Mouse (Mus musculus): ENCODE results near the gene Taf1b.
"Not testable (repeated sequence)": the region's sequence is repeated elsewhere in the genome, so short reads cannot be mapped to it uniquely, and the experiment has no call there.

Gene Taf1b

GRCm38 (mm10) chr12:24498150-24498840, at the start of gene Taf1b:
Gene Taf1b (plus strand): TSS chr12:24498359.
- peak; percentile 82 to 88 for DNase-seq (ENCODE audit: low spot score in 2 of 2)

DNA sequence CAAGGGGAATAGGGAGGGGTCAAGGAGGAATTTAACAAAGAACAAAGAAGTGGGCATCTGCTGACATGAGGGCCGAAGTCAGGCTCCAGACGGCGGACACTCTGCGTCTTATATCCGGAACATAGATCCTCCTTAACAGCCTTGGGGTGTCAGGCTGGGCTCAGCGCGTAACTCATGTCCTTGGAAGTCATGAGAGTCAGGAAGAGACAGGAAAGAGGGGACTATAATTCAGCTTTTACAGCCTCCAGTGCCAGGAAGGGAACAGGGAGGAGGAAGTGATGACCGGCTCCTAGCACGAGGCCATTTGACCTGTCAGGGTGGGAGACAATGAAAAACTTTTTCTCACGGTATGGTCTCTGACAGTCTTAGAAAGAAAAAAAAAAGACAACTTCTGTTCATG, 37.8 kb upstream of the Taf1b start:
- DNase-seq (ENCODE audit: low spot score in 2 of 2): no peak

DNA sequence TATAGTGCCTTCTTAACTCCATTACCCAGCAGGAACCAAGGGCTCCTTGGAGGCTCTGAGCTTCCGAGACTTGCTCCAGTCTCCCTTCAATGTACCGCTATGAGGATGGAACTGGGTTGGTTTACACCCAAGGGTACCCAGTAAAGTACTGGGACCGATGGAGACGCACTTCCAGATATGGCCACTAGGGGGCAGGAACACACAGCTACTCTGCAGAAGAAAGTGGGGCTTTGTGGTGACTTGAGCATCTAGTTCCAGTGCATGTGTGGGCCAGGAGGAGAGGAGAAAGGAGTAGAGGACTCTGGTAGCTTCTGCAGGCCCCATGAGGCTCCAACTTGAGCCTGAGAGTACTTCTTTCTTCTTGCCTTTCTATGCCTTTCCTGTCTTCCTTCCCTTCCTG, 36.0 kb upstream of the Taf1b start:
- DNase-seq (ENCODE audit: low spot score in 2 of 2): peak in 1 of 2 experiments; percentile 18

DNA sequence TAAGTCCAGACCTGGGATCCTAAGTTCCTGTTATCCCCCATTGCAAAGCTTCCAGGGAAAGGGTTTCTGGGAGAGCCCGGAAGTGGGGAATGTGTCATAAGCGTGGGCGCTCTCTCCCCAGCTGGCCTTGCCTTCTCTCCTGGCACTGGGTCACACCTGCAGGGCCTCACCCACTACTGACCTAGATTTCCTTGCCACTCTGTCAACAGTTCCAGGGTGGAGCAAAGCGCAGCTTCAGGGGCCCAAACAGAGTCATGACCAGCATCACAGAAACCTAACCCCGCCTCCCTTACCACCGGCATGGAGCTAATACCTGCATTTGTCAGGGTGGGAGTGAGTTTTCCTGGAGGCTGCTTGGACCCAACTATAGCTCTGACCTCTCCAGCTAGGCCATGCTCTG, 34.7 kb upstream of the Taf1b start:
- not testable (repeated sequence) for DNase-seq (ENCODE audit: low spot score in 2 of 2)

DNA sequence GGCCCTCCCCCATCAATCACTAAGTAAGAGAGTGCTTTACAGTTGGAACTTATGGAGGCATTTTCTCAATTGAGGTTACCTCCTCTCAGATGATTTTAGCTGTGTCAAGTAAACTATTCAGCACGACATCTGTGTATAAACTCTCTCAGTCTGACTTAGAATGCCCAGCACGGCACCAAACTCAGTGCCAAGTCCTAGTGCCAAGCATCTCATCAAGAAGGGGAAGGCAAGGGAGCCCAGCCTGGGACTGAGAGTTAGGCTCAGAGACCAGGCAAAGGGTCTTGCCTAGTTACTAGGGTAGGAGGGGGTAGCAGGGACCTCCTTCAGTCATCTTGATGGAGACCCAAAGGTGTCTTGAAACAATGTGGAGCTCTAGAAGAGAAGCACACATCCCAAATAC, 29.2 kb upstream of the Taf1b start:
- no peak for DNase-seq (ENCODE audit: low spot score in 2 of 2)

DNA sequence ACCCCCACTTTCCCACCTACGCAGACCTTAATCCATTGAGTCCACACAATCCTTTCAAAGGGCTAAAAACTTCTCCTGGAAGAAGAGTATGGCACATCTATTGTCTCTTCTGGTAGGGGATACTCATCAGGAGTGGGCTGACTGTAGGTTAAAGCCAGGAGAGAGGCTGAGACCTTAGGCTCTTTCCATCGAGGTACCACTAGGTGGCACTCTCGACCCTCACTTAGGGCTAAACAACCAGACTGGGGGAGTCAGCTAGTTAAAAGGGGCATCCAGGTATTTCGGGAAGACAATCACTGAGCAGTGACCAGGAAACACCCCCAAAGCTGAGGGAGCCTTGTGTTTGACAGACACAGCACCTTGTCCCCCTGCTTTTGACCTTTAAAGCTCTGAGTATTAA, 27.2 kb upstream of the Taf1b start:
- DNase-seq (ENCODE audit: low spot score in 2 of 2): peak; percentile 23 to 49

DNA sequence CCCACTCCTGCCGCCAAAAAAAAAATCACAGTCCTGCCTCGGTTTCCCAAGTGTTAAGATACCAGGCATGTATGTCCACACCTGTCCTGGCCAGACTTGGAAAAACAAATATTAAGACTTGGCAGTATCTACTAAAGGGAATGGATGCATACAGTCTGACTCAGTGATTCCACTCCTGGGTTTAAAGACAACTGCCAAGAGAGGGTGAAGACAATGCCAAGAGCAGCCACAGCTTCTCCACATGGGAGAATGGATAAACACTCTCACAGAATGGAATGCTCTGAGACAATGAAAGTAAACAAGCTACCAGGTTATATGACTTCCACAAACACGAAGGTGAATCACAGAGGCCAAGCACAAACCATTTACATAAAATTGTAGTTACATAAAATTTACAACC, 24.9 kb upstream of the Taf1b start:
- DNase-seq (ENCODE audit: low spot score in 2 of 2): no peak

DNA sequence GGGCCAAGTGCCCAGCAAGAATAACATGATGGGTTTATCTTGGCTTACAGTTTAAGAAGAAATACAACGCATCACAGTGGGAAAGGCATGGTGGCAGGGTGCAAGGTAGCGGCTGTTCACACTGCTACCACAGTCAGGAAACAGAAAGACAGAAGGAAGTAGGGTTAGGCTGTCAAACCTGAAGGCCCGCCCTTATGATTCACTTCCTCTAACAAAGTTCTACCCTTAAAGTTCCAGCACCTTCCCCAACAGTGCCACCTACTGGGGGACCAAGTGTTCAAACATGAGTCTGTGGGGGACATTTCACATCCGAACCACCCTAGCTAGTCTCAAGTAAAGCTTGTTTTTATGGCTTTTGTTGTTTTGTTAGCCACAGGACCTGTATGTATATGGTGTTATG, 13.2 kb upstream of the Taf1b start:
- no peak for DNase-seq (ENCODE audit: low spot score in 2 of 2)

- no peak for DNase-seq (ENCODE audit: low spot score in 2 of 2)
Measured at GRCm38 (mm10) chr12:24486882-24487281, 11.3 kb upstream of the Taf1b start.

- DNase-seq (ENCODE audit: low spot score in 2 of 2): not testable (repeated sequence)
Measured at GRCm38 (mm10) chr12:24492507-24492906, 5.7 kb upstream of the Taf1b start.

DNA sequence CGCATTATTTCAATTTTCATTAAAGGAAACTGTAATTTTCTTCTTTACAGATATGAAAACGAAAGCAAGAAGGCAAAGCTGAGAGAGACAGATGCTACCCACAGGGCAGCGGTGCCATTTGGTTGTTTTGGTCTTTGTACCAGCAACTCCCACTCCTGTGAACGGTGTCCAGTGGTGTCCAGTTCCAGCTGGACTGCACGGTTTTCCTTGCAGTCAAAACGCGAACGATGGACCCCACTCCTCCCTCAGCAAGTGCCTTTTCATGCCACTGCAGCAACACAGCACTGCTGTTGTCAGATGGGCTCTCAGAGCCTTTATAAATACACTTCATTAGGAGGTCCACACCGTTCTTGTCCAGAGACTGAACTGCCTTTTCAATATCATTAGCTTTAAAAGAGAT, 5.1 kb upstream of the Taf1b start:
- DNase-seq (ENCODE audit: low spot score in 2 of 2): no peak

DNA sequence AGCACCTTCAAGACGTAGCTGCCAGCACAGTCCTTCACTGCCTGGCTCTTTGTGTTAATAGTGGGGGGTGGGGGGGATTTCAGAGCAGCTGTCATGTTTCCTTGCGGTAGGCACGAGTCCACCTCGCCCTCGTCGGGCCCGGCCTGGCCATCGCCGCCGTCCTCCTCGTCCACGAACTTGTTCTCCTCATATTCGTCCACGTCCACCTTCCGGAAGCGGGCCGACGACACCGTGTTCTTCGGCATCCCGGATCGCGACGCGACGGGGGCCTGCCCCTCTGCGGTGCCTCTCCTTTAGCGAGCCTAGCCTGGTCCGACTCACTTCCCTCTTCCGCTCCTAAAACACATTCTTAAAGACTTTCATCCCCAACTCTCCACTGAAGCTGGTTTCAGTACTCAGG, 4.7 kb upstream of the Taf1b start:
- peak; percentile 17 to 23 for DNase-seq (ENCODE audit: low spot score in 2 of 2)

GRCm38 (mm10) chr12:24494791-24495190, 3.4 kb upstream of the Taf1b start:
- DNase-seq (ENCODE audit: low spot score in 2 of 2): not testable (repeated sequence)

DNA sequence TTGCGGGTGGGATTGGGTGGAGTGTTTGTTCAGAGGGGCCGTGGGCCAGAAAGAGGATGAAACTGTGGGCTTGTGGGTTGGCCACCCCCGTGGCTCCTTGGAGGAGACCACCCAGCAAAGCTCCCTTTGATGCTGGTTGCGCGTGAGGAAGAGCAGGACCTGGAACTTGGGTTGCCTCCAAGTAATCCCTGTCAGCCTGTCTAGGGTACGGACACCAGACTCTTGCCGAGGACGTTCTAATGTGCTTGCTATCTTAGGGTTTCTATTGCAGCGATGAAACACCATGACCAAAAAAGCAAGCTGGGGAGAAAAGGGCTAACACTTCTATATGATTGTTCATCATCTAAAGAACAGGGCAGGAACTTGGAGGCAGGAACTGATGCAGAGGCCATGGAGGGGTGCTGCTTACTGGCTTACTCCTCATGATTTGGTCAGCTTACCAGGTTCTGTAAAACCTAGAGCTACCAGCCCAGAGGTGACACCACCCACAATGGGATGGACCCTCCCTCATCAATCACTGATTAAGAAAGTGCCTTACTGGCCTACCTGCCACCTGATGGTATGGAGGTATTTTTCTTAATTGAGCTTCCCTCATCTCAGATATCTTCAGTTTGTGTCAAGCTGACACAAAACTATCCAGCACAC, 804 bp downstream of the Taf1b start:
- DNase-seq (ENCODE audit: low spot score in 2 of 2): peak in 1 of 2 experiments; percentile 5

DNA sequence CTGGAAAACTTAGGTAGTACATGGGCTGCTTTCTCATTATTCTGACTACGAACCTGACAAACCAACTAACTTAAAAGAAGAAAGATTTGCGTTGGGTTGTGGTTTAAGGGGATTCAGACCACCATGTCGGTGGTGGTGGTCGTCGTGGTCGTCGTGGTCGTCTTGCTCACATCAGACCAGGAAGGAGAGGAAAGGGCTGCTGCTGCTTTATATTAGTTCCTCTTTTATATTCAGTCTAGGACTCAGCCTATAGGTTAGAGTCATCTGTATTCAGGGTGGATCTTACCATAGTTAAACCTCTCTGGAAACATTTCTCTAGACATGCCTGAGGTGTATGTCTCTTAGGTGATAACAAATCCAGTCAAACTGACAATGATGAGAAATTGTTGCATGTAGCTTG, 19.0 kb downstream of the Taf1b start:
- no peak for DNase-seq (ENCODE audit: low spot score in 2 of 2)

DNA sequence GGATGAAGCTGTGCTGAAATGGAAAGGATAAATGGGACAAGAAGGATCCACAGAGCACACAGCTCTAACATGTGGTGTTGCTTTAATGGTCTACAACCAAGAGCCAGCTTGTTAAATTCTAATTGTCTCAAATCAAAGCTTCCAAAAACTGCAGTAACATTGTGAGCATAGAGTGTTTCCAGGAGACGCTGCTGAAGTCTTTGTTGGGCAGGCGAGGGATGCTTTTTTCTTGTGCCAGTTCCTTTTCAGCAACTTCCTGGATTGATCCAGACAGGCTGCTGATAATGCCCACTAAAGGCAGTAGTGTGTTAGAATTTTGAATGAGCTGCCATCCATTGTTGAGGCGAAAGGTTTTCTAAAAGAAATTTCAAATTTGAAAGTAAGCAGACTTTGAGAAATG, 22.9 kb downstream of the Taf1b start:
- no peak for DNase-seq (ENCODE audit: low spot score in 2 of 2)

DNA sequence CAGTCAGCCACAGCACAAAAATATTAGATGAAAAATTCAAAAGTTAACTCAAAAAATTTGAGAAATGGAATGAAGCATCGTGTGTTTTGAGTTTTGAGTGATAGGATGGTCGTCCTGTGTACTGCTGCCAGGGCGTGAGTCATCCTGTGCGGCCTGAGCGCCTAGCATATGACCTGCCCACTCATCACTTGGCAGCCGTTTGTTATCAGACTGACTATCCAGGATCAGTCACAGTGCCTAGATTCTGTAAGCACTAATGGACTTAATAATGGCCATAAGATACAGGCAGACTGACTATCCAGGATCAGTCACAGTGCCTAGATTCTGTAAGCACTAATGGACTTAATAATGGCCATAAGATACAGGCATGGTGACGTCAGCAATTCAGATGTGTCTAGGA, 26.9 kb downstream of the Taf1b start:
- DNase-seq (ENCODE audit: low spot score in 2 of 2): not testable (repeated sequence)

- no peak for DNase-seq (ENCODE audit: low spot score in 2 of 2)
Measured at GRCm38 (mm10) chr12:24536390-24536789, 38.2 kb downstream of the Taf1b start.

- DNase-seq (ENCODE audit: low spot score in 2 of 2): no peak
Measured at GRCm38 (mm10) chr12:24537201-24537600, 39.0 kb downstream of the Taf1b start.

DNA sequence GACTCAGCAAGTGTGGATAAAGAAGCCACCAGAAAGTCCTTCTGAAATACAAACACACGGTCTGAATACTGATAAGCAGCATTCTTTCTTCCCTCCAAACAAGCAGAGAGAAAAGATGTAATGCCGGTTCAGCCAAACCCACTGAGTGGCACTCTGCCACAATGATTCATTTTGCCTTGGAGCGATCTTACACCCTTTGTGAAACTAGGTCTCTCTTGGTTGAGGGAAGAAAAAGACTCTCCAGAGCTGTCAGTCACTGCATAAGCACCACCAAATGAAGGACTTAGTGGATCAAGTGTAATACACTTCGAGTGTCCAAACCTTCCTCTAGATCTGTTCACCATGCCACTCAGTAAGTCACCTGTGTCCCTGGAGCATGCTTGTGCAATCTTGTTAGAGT, 39.8 kb downstream of the Taf1b start:
- DNase-seq (ENCODE audit: low spot score in 2 of 2): no peak

- DNase-seq (ENCODE audit: low spot score in 2 of 2): no peak
Measured at GRCm38 (mm10) chr12:24541426-24542154, 43.4 kb downstream of the Taf1b start.

- no peak for DNase-seq (ENCODE audit: low spot score in 2 of 2)
Measured at GRCm38 (mm10) chr12:24547686-24548085, 49.5 kb downstream of the Taf1b start.

DNA sequence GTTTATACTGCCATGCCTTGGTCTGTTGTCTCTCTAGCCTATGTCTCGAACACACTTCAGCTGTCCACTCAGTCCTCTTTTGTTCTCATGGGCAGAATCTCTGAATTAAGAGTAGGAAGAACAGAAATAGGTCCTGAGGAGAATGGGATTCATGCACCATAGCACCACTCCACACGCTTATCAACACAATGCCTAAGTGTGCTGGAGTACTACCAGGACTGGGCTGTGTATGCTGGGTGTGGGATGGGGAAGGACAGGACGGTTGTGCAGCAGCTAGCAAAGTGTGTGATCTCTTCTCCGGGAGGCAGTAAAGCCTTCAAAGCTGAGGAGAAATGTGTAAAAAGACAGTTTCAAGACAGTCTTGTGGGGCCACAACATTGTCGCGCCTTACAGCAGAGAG, 50.7 kb downstream of the Taf1b start:
- no peak for DNase-seq (ENCODE audit: low spot score in 2 of 2)

Measured in natural killer cell, adult 2 months (primary cell).